Mouse (Mus musculus): ENCODE measurements around the gene Agmo.
A peak's percentile ranks its signal among the peaks of the same experiment; 100 is the strongest.

Agmo gene

DNA sequence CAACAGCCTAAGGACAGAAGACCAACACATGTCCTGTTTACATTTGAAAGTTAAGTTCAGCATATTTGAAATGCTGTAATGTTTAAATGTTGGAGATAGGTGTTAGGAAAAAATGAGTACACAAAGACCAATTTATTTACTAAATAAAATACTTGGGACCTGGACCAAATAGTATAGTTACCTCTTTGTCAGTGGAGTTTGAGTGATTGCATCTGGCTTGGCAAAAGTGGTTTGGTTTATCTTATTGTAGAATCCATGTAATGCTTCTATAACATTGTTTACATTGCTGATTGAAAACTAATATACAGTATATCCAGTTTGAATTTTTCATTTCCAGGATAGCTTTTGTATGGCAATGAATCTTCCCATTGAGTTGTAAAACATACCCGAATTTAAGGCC, 193.0 kb downstream of the Agmo start:
- no peak for DNase-seq (ENCODE audit: low read depth)

DNA sequence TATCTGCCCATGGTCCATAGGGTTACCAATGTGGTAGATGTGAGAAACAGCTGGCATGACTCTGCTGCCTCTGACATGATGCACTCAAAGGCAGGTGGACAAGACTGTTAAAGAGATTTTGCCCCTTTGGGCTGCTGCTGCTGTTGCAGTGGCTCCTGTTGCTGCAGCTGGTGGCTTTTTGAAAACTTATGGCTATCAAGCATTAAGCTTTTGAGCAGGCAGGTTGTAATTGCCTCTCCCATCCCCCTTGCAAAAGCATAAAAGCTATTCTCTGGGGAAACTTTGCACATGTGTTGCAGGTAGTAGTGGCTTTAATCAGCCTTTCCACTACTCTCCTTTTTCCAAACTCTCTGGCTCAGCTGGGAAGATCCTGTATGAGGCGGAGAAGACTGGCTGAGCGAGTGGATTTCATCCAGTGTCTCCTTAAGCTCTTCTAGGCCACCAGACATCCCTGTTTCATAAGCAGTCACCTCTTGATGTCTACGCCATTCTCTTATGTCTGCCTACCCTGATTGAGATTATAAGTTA, 201.1 kb downstream of the Agmo start:
- DNase-seq (ENCODE audit: low read depth) = no peak

DNA sequence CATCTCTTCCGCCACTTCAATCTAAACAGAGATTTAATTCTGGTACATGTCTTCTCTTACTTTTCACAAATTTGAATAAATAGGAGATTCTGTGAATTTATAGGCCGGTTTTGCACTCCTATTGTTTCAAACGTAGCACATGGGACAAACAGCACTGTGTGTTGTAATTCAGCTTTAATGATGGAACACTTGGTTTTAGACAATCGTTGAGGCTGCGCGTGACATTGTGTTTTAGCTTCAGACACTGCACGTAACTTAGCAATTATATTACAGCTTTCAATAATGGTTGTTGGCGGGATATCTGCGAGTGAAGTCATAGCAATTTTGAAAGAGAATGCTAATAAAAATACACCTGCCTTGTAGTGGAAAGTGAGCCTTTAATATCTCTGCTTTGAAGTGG, 203.8 kb downstream of the Agmo start:
- DNase-seq (ENCODE audit: low read depth) = no peak

DNA sequence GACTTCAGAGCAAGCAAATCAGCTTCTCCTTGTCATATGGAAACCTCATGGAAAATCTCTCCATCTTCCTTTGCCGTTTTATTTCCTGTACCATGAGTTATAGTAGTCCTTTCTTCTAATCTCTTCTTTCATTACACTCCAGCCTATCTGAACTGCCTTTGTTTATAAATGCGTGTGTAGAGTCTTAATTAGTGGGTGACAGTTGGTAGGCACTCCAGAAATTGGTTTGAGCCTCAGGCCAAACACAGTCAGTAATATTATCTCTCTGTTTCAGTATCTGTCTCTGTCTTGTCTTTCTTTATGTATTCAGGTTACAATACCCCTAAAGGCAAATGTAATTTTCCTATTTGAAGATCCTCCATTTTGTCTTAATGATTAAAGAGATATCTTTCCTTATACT, 208.2 kb downstream of the Agmo start:
- no peak for DNase-seq (ENCODE audit: low read depth)

DNA sequence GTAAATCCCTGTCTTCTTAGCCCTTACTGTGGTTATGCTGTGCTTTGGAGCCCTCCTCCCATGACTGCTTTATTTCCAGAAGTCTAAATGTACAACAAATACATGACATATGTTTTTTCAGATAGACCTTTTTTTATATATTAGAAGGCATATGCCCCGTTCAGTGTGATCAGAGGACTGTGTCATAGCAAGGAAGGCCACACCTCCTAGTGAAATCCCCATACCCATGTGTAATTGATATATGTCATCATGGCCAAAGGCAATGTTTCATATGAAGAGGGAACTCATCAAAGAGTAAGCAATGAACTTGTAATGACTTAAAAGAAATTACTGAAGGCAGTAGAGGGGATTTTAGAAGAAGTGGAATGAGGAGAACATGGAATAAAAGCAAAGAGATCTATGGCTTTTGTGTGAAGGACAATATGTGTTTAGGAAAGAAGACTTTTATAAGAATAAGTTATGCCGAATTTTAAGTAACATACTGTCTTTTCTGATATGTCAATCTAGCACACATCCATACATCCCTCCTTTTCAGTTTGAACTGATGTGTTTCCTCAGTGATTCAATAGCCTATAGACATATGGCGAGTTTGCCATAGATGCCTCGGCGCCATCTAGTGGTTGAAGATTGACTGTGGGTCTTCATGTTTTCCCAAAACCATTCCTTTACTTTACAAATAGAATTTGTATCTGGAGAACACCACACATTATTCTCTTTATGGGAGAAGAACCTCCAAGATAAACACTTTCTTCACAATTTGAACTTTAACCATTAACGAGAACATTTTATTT, 209.1 kb downstream of the Agmo start:
- peak; percentile 31 for DNase-seq (ENCODE audit: low read depth)

DNA sequence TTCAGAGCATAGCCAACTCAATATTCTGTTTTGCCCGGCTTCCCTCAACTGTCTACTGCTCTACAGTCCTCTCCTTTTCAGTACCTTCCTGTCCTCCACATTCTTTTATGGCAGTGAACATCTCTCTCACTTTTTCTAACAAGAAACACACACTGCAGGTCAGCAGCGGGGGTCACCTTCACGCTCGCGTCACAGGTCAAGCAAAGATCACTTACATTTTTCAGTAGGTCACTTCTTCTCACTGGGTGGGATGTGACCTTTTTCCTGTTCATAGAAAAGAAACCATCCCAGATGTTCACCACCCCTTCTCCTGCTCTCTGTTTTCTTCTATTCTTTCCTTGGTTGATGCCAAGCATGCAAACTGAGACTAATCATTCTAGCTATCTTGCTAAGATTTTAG, 230.2 kb downstream of the Agmo start:
- DNase-seq (ENCODE audit: low read depth) = no peak

DNA sequence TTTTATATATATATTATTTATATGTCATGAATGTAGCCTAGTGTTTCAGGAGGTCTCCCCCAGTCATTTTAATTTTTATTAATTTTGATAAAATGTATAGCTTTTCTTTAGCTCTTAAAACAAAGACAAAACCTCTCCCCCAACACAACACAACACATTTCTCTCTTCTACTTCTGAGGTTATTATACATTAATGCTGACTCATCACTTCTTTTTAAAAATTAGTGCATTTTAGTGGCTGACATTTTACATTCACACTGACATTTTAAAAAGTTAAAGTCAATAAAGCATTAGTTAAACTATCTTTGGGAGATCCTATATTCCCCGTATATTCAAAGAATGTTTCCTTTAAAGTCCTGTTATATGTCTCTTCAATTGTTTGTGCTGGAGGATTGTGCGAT, 235.4 kb downstream of the Agmo start:
- no peak for DNase-seq (ENCODE audit: low read depth)

DNA sequence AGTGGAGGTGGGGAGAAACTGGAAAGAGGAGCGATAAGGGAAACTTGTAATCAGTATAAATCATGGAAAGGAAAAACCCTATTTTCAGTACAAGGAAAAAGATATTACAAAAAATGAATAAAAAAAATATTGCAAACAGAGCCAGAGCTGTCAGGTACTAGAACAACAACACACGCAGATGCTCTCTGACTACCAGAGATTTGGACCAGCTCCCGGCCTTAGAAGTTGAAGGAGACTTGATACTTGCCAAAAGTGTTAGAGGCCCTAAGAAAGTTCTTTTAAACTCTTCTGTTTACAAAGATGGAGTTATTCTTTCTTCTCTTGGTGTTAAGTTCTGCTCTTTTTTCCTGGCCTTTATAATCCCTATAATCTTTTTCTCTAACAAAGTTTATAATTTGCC, 246.6 kb downstream of the Agmo start:
- DNase-seq (ENCODE audit: low read depth) = no peak

DNA sequence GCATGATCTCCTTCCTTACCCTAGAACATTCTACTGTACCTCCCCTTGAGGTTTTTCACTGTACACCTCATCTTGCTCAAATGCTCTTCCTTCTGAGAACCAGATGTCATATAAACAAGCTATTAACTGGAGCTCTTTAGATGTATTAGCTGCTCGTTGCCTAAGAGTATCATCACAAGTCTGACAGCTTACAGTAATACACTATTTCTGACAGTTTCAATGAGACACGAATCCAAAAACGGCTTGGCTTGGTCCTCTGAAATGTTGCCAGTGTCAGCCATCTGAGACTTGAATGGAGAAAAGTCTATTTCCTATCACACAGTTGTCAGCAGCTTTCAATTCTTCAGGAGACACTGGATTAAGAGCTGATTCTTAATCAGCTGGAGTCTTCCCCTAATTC, 257.4 kb downstream of the Agmo start:
- DNase-seq (ENCODE audit: low read depth) = no peak

DNA sequence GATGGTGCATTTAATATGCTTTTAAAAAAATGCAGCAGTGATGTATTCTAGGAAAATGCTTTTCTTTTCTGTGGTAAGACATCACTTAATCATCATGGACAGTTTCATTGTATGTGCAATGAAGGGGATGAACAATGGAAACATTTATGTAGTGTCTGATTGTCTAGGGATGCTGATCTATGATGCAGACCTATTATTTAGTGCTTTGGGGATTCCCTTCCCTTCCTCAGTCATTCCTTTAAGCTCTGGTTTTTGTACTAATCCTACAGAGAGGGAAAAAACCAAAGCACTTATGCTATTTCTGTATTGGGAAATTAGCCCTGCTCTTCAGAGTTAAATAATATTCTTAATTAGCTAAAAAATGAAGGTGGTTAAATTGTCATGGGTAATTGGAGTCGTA, 266.0 kb downstream of the Agmo start:
- no peak for DNase-seq (ENCODE audit: low read depth)

DNA sequence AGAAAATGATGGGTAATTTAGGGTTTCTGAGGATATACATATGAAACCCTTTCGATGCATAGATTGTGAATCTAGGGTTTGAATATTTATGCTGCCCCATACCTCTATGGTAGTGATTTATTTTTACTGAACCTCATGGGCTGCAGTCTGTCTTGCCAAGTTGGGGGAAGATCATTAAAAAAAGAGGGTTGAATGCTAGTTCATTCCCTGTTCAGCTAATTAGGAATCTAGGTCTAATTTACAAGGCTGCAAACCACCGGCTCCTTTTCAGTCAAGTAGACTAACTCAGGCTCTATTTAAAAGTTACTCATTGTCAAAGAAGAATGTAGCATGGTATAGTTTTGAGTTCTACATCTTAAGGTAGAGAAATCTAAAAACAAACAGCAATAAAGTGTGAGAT, 266.4 kb downstream of the Agmo start:
- DNase-seq (ENCODE audit: low read depth) = no peak

DNA sequence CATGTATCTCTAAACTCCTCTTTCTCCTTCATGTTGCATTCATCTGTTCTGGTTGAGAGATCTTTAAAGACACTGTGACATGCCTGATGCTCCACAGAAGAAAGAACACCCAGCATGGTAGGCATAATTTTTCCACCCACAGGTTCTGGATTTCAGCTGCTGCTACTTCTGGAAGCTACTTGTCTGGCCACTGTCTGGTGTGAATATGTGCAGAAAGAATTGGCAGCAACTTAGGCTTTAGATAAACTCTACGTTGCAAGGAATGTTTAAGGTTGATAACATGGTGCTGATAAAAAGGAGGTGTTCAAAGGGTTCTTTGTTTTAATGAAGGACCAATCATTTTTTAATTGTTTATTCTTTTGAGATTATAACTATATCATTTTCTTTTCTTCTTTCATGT, 280.3 kb downstream of the Agmo start:
- DNase-seq (ENCODE audit: low read depth) = no peak

DNA sequence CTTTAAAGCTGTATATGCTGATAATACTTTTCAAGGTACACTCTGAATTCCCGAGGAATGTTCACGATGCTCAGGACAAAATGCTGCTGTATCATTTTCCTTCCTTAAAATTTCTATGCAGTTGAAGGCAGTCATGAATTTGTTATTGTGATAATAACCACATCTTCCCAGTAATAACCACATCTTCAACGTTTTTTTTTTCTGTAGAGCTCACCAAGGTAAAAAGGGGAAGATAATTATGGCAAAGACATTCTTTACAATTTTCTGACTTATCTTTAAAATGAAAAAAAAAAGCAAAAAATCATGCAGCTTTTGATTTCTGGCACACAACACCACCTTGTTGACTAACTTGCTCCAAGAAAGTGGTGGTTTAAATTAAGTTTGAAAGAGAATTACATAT, 283.2 kb downstream of the Agmo start:
- DNase-seq (ENCODE audit: low read depth) = no peak

DNA sequence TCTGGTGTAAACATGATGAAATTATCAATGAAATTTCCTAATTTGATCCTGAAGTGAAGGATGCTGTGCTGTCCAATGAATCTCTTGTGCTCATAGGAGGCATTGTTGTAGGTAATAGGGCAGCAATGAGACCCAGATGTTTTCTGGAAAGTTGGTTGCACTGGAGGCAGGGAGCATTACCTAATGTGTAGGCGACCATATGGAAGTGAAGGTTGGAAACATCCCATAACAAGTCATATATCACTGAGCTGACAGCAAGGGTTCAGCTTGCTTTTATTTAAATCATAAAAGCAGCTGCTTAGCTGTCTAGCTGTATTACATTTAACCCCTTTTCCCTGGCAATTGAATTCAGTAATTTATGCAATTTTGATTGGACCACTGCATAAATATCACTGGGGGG, 299.6 kb downstream of the Agmo start:
- DNase-seq (ENCODE audit: low read depth) = no peak

DNA sequence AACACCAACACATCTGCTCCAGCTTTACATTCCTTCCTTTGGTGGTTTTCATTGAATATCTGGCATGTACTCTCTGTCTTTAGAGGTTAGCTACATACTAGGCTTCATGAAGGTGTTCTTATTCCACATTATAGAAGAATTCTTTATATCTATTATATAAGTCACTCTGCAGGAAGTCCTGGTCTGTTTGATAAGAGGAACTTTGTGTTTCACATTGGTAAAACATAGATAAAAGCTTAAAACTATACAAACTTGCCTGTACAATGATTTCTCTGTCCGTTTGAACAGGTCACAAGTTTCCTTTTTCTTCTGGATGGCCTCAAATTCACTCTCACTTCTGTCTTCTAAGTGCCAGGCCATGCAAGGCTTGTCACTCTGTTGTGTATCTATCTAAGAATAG, 316.8 kb downstream of the Agmo start:
- no peak for DNase-seq (ENCODE audit: low read depth)

DNA sequence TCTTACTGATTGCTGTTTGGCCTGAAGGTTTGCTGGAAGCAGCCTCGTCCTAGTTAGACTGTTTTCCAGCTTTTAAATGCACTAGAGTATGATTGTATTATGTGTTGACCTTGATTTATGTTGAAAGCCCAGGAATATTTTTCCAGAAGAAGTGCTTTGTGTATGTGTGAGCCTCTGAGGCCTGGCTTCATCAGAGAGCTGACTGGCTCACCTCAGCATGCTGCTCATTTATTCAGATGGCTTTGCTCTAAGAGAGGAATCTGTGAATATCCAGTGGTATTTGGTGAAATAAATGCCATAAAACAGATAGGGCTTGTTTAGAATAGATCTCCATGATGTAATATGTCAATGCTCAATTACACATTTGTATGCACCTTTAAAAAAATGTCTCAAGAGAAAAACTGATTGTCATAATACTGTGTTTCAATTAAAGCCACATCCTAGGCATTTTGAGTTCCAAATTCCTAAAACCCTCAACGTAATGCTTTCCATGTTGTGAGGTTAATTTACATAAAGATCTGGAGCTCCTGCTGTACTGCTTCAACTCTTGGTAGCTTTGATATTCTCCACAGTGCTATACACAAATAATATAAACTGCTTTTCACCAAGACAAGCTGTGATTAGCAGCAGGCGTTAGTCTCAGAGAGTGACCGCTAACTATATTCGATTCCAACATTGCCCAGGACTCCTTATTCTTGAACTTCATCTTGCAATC, 324.6 kb downstream of the Agmo start:
- no peak for DNase-seq (ENCODE audit: low read depth)

DNA sequence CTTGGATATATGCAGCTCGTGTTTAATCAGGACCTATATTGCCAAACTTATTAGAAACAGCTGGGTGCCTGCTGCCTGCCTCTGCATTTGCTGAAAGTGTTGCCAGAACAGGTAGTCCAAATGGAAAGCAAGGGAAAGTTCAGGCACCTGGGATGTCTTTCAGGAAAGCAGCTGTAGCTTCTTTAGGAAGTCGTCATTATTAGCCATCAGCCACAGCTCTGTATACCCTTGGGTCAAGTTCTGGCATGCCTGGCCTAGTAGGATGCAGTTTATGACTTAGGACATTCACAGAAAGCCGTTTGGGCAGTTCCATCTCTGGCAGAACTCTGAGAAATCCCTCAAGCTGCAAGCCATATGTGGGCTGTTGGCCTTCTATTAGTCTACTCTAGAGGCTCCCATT, 330.5 kb downstream of the Agmo start:
- no peak for DNase-seq (ENCODE audit: low read depth)

DNA sequence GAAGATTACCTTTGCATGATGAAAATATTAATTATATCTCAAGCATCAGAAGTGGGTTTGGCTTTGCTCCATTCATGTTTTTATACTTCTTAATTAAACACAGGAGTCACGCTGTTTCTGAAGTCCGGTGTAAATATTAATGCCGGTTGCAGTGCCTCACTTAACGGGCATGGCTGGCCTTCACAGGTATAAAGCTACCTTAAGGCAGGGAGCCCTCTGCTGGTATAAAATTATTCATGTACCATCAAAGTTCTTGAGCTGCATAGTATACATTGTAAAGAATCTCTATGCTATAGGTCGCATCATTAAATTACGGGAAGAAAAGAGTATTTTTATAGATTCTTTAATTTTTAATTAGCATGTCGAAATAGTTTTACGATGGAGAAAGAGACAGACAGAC, 341.3 kb downstream of the Agmo start:
- no peak for DNase-seq (ENCODE audit: low read depth)

DNA sequence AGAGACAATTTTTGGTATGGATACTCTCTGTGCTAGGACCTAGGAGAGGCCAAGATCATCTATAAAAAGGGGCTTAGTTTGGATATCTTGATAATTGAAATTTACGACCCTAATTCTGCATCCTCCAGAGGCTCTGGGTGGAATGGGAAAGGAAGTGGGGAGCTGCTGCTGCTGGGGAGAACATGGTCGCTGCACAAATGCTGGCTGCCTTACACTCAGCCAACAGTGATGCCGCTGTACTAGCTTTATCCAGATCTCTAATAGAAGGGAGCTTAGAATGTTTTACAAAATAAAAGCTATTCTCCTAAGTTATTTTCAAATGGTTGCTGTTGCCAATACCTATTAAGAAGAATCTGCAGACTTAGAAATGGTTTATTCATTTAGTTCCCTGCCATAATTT, 351.4 kb downstream of the Agmo start:
- no peak for DNase-seq (ENCODE audit: low read depth)

DNA sequence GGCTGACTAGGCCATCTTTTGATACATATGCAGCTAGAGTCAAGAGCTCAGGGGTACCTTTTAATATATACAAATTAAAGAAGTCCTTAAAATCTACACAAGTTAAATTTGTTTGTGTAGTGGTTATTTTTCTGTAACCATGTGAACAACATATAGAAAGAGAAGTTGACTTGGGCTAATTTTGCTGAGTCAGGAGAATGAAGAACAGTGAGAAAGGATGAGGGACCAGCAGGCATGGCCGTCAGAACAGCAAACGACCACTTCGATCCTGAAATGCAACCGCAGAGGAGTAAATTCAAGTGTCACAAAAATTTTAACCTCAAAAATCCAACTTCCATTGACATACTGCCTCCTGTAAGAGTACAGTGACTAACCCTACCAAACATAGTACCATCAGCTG, 371.4 kb downstream of the Agmo start:
- no peak for DNase-seq (ENCODE audit: low read depth)

DNA sequence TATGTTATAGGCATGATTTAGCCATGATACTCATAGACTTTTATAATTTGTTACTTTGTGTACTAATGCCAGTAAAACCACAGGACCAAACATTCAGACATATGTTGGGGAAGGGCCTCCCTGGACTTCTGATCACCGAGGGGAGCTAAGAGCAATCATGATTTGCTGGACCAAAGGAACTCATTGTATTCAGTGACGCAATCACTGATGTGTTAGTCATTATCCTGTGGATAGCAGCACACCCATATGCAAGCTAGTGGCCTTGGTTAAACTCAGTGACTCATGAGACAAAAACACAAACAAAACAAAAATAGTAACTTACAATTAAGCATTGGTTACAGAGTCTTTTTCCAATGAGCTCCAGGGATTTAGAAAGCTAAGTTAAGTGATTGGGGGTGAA, 373.3 kb downstream of the Agmo start:
- no peak for DNase-seq (ENCODE audit: low read depth)

DNA sequence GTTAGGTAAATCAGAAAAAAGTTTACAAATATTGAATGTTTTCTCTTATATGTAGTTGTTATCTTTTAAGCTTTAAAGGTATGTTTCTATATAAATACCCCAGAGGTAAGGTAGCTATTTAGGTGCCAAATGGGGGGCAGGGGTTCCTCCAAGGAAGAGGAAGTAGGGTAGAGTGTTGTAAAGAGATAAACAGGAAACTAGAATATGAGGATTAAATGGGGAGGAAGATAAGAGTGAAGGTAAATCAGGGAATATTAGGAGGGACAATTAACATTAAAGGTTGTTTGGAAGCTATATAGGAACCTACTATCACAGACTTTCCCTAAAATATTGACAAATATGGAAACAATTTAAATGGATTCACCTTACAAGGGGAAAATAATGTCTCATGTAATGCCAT, 382.6 kb downstream of the Agmo start:
- no peak for DNase-seq (ENCODE audit: low read depth)
